Mouse (Mus musculus) lung, adult 2 months (tissue): Measurements from ENCODE around the gene Kcnma1. TPM values are rescaled to one million over a fixed set of nuclear protein-coding genes. Genes with fewer than 3 reads are reported as not detected.

ENCODE experiments used
- DNase-seq: peaks from one replicate; pipeline ENCODE4 v3.0.0; 2022
- H3K4me1 ChIP-seq: fragments of 200-500 bp; 2 replicates; pipeline ENCODE4 v1.6.1; 2011; ENCODE audit warnings: low read length; ENCODE audit not compliant: control insufficient read depth, insufficient read depth
- H3K4me3 ChIP-seq: fragments of 200-500 bp; replicated peaks from 2 replicates; pipeline ENCODE3; 2011; ENCODE audit warnings: low read depth, mild to moderate bottlenecking, control low read depth, low read length; ENCODE audit errors: extremely low read depth
- CTCF ChIP-seq: fragments of 200-500 bp; IDR thresholded peaks from 2 replicates; pipeline ENCODE4 v1.5.1; 2011; ENCODE audit warnings: mild to moderate bottlenecking, low read length, control low read depth; ENCODE audit not compliant: insufficient read depth
- POLR2A ChIP-seq: fragments of 200-500 bp; IDR thresholded peaks from 2 replicates; pipeline ENCODE4 v1.6.1; 2011; ENCODE audit warnings: low read depth, mild to moderate bottlenecking, control low read depth, low read length, borderline replicate concordance; ENCODE audit errors: extremely low read depth
- WGBS: fragments of 180-500 bp; shearing (Covaris S2); methylation state at CpG from one replicate; pipeline ENCODE4 v1.1.7; 2018; 5-methylcytosine and 5-hydroxymethylcytosine counted together
- polyA plus RNA-seq: library from polyadenylated mRNA; depleted of rRNA; stranded (reverse); fragments of >200 nt; gene quantifications from 2 replicates; pipeline ENCODE4 v1.2.3, GENCODE M21; 2012

Kcnma1 gene
- polyA plus RNA-seq, 1 experiment = 1.6 TPM

GRCm38 (mm10) chr14:23839613-23840012 is 174.7 kb downstream of the Kcnma1 start:
- no peak for DNase-seq
- WGBS = 46% methylated on average over 5 of the region's 5 CpGs
- TF ChIP-seq POLR2A (no peak), CTCF (no peak)
- Histone ChIP-seq H3K4me3 (no peak overlapping the region), H3K4me1 (no peaks in the 10 kb centered on the region)

GRCm38 (mm10) chr14:23835387-23836111 is 178.7 kb downstream of the Kcnma1 start:
- 49% methylated on average over 10 of the region's 10 CpGs for WGBS
- Histone ChIP-seq H3K4me1 (no peaks in the 10 kb centered on the region), H3K4me3 (no peak overlapping the region)
- no peak for TF ChIP-seq CTCF
- TF ChIP-seq POLR2A = no peak
- no peak for DNase-seq

GRCm38 (mm10) chr14:23831284-23831683 is 183.0 kb downstream of the Kcnma1 start:
- TF ChIP-seq CTCF (no peak), POLR2A (no peak)
- H3K4me3 ChIP-seq = no peak overlapping the region
- no peaks in the 10 kb centered on the region for H3K4me1 ChIP-seq
- DNase-seq = no peak
- 67% methylated on average over 5 of the region's 5 CpGs for WGBS

- H3K4me3 ChIP-seq = no peak overlapping the region
- H3K4me1 ChIP-seq = no peaks in the 10 kb centered on the region
- TF ChIP-seq CTCF (no peak), POLR2A (no peak)
- WGBS = 40% methylated on average over 4 of the region's 4 CpGs
- no peak for DNase-seq
Measured at GRCm38 (mm10) chr14:23830316-23830715, 184.0 kb downstream of the Kcnma1 start.

- no peaks in the 10 kb centered on the region for H3K4me1 ChIP-seq
- no peak for DNase-seq
- no peak for TF ChIP-seq POLR2A
- no peak for TF ChIP-seq CTCF
- H3K4me3 ChIP-seq = no peak overlapping the region
- WGBS = 91% methylated on average over 3 of the region's 3 CpGs
Measured at GRCm38 (mm10) chr14:23828711-23829320, 185.5 kb downstream of the Kcnma1 start.

- no peak for DNase-seq
- 69% methylated on average over 2 of the region's 2 CpGs for WGBS
- Histone ChIP-seq H3K4me3 (no peak overlapping the region), H3K4me1 (no peaks in the 10 kb centered on the region)
- no peak for TF ChIP-seq POLR2A
- TF ChIP-seq CTCF = no peak
Measured at GRCm38 (mm10) chr14:23824937-23825336, 189.4 kb downstream of the Kcnma1 start.

GRCm38 (mm10) chr14:23824267-23824666 is 190.0 kb downstream of the Kcnma1 start:
- DNase-seq = no peak
- TF ChIP-seq CTCF (no peak), POLR2A (no peak)
- WGBS = 55% methylated on average over 4 of the region's 4 CpGs
- Histone ChIP-seq H3K4me3 (no peak overlapping the region), H3K4me1 (no peaks in the 10 kb centered on the region)

- no peak for DNase-seq
- WGBS = 87% methylated on average over 3 of the region's 3 CpGs
- no peak overlapping the region for H3K4me3 ChIP-seq
- no peak for TF ChIP-seq CTCF
- no peak for TF ChIP-seq POLR2A
- no peaks in the 10 kb centered on the region for H3K4me1 ChIP-seq
Measured at GRCm38 (mm10) chr14:23817585-23817984, 196.7 kb downstream of the Kcnma1 start.

- no peaks in the 10 kb centered on the region for H3K4me1 ChIP-seq
- no peak overlapping the region for H3K4me3 ChIP-seq
- 79% methylated on average over 1 of the region's 1 CpGs for WGBS
- TF ChIP-seq POLR2A (no peak), CTCF (no peak)
- no peak for DNase-seq
Measured at GRCm38 (mm10) chr14:23810081-23810480, 204.2 kb downstream of the Kcnma1 start.

GRCm38 (mm10) chr14:23809124-23809523 is 205.2 kb downstream of the Kcnma1 start:
- TF ChIP-seq POLR2A (no peak), CTCF (no peak)
- WGBS = 8% methylated on average over 1 of the region's 1 CpGs
- no peak for DNase-seq
- H3K4me3 ChIP-seq = no peak overlapping the region
- H3K4me1 ChIP-seq = no peaks in the 10 kb centered on the region
